Mouse (Mus musculus) heart, embryonic 16.5 days (tissue): ENCODE data around the gene Dynlrb1. TPM values are rescaled to one million over a fixed set of nuclear protein-coding genes. Genes with fewer than 3 reads are reported as not detected.

ENCODE experiments used
- ATAC-seq: fragments of 200-750 bp; cut with Nextera tagmentation; replicated peaks from 2 replicates; pipeline ENCODE4 v1.8.0; 2017; ENCODE audit warnings: moderate number of reproducible peaks; ENCODE audit not compliant: insufficient read depth, low FRiP score; ENCODE audit errors: extremely low read depth
- H3K27ac ChIP-seq: fragments of 300-500 bp; sonication (generic); 2 replicates; pipeline ENCODE4 v1.5.1; 2014; ENCODE audit warnings: mild to moderate bottlenecking, low read length, control low read depth, moderate library complexity
- H3K27me3 ChIP-seq: fragments of 300-500 bp; sonication (generic); 2 replicates; pipeline ENCODE4 v1.6.1; 2014; ENCODE audit warnings: low read length, mixed read lengths; ENCODE audit not compliant: control insufficient read depth, insufficient read depth
- H3K36me3 ChIP-seq: fragments of 300-500 bp; sonication (generic); 2 replicates; pipeline ENCODE4 v1.6.1; 2014; ENCODE audit not compliant: control insufficient read depth, insufficient read depth
- H3K4me1 ChIP-seq: fragments of 300-500 bp; sonication (generic); 2 replicates; pipeline ENCODE4 v1.6.1; 2014; ENCODE audit warnings: low read length, mixed read lengths; ENCODE audit not compliant: control insufficient read depth, insufficient read depth
- H3K4me2 ChIP-seq: fragments of 300-500 bp; sonication (generic); 2 replicates; pipeline ENCODE4 v1.6.1; 2014; ENCODE audit warnings: low read depth, mild to moderate bottlenecking, control low read depth, low read length
- H3K4me3 ChIP-seq: fragments of 300-500 bp; sonication (generic); 2 replicates; pipeline ENCODE4 v1.5.1; 2014; ENCODE audit warnings: mild to moderate bottlenecking, control low read depth, low read length
- H3K9ac ChIP-seq: fragments of 300-500 bp; sonication (generic); 2 replicates; pipeline ENCODE4 v1.6.1; 2014; ENCODE audit warnings: low read length, control low read depth
- H3K9me3 ChIP-seq: fragments of 300-500 bp; sonication (generic); replicated peaks from 2 replicates; pipeline ENCODE4 v1.6.1; 2016; ENCODE audit warnings: low read length; ENCODE audit not compliant: control insufficient read depth
- WGBS: fragments of 180-500 bp; shearing (Covaris S2); extraction: QIAGEN DNeasy Blood & Tissue Kit; methylation state at CpG from one replicate; pipeline ENCODE4 v1.1.7; 2014; 5-methylcytosine and 5-hydroxymethylcytosine counted together
- polyA plus RNA-seq: library from polyadenylated mRNA; unstranded; fragments of >200 nt; fragmentation: Nextera tagmentation; extraction: Ambion mirVana; gene quantifications from 2 replicates; pipeline ENCODE4 v1.2.1, GENCODE M21; 2015

The Dynlrb1 gene
- polyA plus RNA-seq, 1 experiment from 2014 or later: 410 TPM

- 89% methylated on average over 8 of the region's 8 CpGs for WGBS
- no peaks in the 10 kb centered on the region for H3K27me3 ChIP-seq
- no peak overlapping the region for H3K27ac ChIP-seq
- peaks cover 18% of the 10 kb centered on the region for H3K4me1 ChIP-seq
- no peaks in the 10 kb centered on the region for H3K9me3 ChIP-seq
- H3K9ac ChIP-seq: no peak overlapping the region
- no peak overlapping the region for H3K4me3 ChIP-seq
- peaks cover 21% of the 10 kb centered on the region for H3K36me3 ChIP-seq
- no peak for ATAC-seq
- no peak overlapping the region for H3K4me2 ChIP-seq
These were observed 53.7 kb downstream of the Dynlrb1 start for GRCm38 (mm10) chr2:155290066-155290465.

DNA sequence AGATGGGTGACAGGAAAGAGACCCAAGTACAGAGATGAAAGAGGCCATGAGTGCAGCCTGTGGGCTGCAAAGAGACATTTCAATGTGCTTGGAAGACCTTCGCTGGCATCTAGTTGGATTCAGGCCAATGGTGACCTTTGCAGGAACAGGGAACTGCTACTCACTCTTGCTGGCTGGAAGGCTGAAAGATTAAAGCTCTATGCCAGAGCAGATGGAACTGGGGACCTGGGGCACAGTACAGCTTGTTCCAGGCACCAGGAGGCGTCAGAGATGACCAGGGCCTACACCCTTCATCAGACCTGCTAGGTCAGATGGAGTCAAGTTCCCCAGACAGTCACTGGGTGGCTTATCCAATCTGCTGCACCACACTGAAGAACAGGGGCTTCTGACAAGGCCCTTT is 57.0 kb downstream of the Dynlrb1 start:
- no peaks in the 10 kb centered on the region for H3K27me3 ChIP-seq
- H3K9me3 ChIP-seq: no peaks in the 10 kb centered on the region
- no peak overlapping the region for H3K4me3 ChIP-seq
- WGBS: 54% methylated on average over 2 of the region's 2 CpGs
- peaks cover 39% of the 10 kb centered on the region for H3K36me3 ChIP-seq
- ATAC-seq: peak; percentile 69
- H3K4me1 ChIP-seq: peaks cover 7% of the 10 kb centered on the region
- no peak overlapping the region for H3K9ac ChIP-seq
- H3K27ac ChIP-seq: peak overlapping the region; percentile 59
- no peak overlapping the region for H3K4me2 ChIP-seq

- Histone ChIP-seq H3K9ac (no peak overlapping the region), H3K36me3 (peaks cover 45% of the 10 kb centered on the region), H3K4me1 (peaks cover 7% of the 10 kb centered on the region), H3K4me3 (no peak overlapping the region), H3K9me3 (no peaks in the 10 kb centered on the region), H3K27ac (no peak overlapping the region; the same call in 1 of the 2 replicates), H3K4me2 (no peak overlapping the region), H3K27me3 (no peaks in the 10 kb centered on the region)
- no peak for ATAC-seq
- 89% methylated on average over 4 of the region's 4 CpGs for WGBS
These were observed 57.6 kb downstream of the Dynlrb1 start for GRCm38 (mm10) chr2:155293946-155294345.

- no peaks in the 10 kb centered on the region for H3K27me3 ChIP-seq
- no peaks in the 10 kb centered on the region for H3K9me3 ChIP-seq
- 91% methylated on average over 6 of the region's 6 CpGs for WGBS
- H3K27ac ChIP-seq: no peak overlapping the region
- H3K4me1 ChIP-seq: peaks cover 14% of the 10 kb centered on the region
- no peak overlapping the region for H3K9ac ChIP-seq
- no peak for ATAC-seq
- peaks cover 42% of the 10 kb centered on the region for H3K36me3 ChIP-seq
- H3K4me3 ChIP-seq: no peak overlapping the region
- H3K4me2 ChIP-seq: no peak overlapping the region
These were observed 59.1 kb downstream of the Dynlrb1 start for GRCm38 (mm10) chr2:155295453-155295852.

- Histone ChIP-seq H3K9ac (no peak overlapping the region), H3K4me3 (no peak overlapping the region), H3K9me3 (no peaks in the 10 kb centered on the region), H3K36me3 (peaks cover 25% of the 10 kb centered on the region), H3K27me3 (no peaks in the 10 kb centered on the region), H3K4me2 (peak overlapping the region; percentile 27; the same call in 1 of the 2 replicates), H3K27ac (peak overlapping the region; percentile 86), H3K4me1 (peaks cover 7% of the 10 kb centered on the region)
- peak; percentile 73 for ATAC-seq
- WGBS: 43% methylated on average over 4 of the region's 4 CpGs
These were observed 63.2 kb downstream of the Dynlrb1 start for GRCm38 (mm10) chr2:155299563-155299962.

Other genes with a start within 250 kb of the Dynlrb1 start
- gene Gm14226, start 218.3 kb upstream of the Dynlrb1 start, polyA plus RNA-seq: 0.24 and 0.36 TPM in 2 replicates
- gene Ahcy, start 162.0 kb upstream of the Dynlrb1 start, polyA plus RNA-seq: 39.3 and 42.7 TPM in 2 replicates
- gene Itch, start 103.0 kb upstream of the Dynlrb1 start, polyA plus RNA-seq: 35.0 and 35.9 TPM in 2 replicates
- gene Map1lc3a, start 39.8 kb downstream of the Dynlrb1 start, polyA plus RNA-seq: 427 and 460 TPM in 2 replicates
- 56.5 and 59.2 TPM in 2 replicates for gene Pigu, start 120.9 kb downstream of the Dynlrb1 start, polyA plus RNA-seq
- gene Trp53inp2, start 144.5 kb downstream of the Dynlrb1 start, polyA plus RNA-seq: 126 and 132 TPM in 2 replicates
- gene Ncoa6, start 237.4 kb downstream of the Dynlrb1 start, polyA plus RNA-seq: 11.4 and 13.1 TPM in 2 replicates